Mouse (Mus musculus) CH12.LX (cell line): ENCODE measurements around the gene Pagr1a. TPM values are rescaled to one million over a fixed set of nuclear protein-coding genes. Genes with fewer than 3 reads are reported as not detected.

Source experiments
- DNase-seq: peaks from one replicate; pipeline ENCODE4 v3.0.0-alpha.2; 2013; ENCODE audit errors: extremely low read depth
- H3K27ac ChIP-seq: 2 replicates; pipeline ENCODE4 v1.5.1; 2012; ENCODE audit warnings: low read depth, mild to moderate bottlenecking, control low read depth, moderate library complexity; ENCODE audit not compliant: insufficient read depth
- H3K27me3 ChIP-seq: replicated peaks from 2 replicates; pipeline ENCODE3; 2012; ENCODE audit warnings: inconsistent platforms
- H3K36me3 ChIP-seq, 2 experiments: replicated peaks in 1 of 2; 2 replicates each; pipeline versions ENCODE3 to v1.6.1; 2012; ENCODE audit warnings: inconsistent platforms in 1 of 2, low read length in 1 of 2, mild to moderate bottlenecking in 1 of 2, mixed read lengths in 1 of 2, moderate library complexity in 1 of 2; ENCODE audit not compliant: control insufficient read depth in 1 of 2, insufficient read depth in 1 of 2
- H3K4me1 ChIP-seq, 2 experiments: 2 replicates each; pipeline ENCODE4 v1.6.1; 2012; ENCODE audit warnings: inconsistent platforms in 1 of 2, moderate library complexity in 1 of 2; ENCODE audit not compliant: insufficient read depth in 2 of 2, control insufficient read depth in 1 of 2
- H3K4me2 ChIP-seq: 2 replicates; pipeline ENCODE4 v1.6.1; 2012; ENCODE audit warnings: low read depth, mild to moderate bottlenecking, control low read depth; ENCODE audit not compliant: poor library complexity, insufficient read depth, severe bottlenecking
- H3K4me3 ChIP-seq, 3 experiments: fragments of 150-350 bp in 1 of 3; sonication (generic) in 1 of 3; replicated peaks in 1 of 3; 2 replicates each; pipeline versions ENCODE3 to v1.5.1; 2011 to 2012; ENCODE audit warnings: low read depth in 2 of 3, low read length in 2 of 3, mild to moderate bottlenecking in 2 of 3, moderate library complexity in 2 of 3, control low read depth in 1 of 3, improper control_type of control experiment in 1 of 3, inconsistent platforms in 1 of 3, mixed read lengths in 1 of 3; ENCODE audit not compliant: poor library complexity in 1 of 3
- H3K79me2 ChIP-seq: replicated peaks from 2 replicates; pipeline ENCODE4 v1.6.1; 2012; ENCODE audit warnings: mild to moderate bottlenecking, moderate library complexity; ENCODE audit not compliant: control insufficient read depth, poor library complexity, insufficient read depth, severe bottlenecking; ENCODE audit errors: extremely low read depth
- H3K9ac ChIP-seq: 2 replicates; pipeline ENCODE4 v1.6.1; 2012; ENCODE audit warnings: low read depth, mild to moderate bottlenecking, control low read depth, moderate library complexity; ENCODE audit not compliant: insufficient read depth
- H3K9me3 ChIP-seq: replicated peaks from 2 replicates; pipeline ENCODE3; 2012; ENCODE audit warnings: low read length, inconsistent platforms, mixed read lengths
- CHD1 ChIP-seq: IDR thresholded peaks from 2 replicates; pipeline ENCODE4 v1.6.1; 2012; ENCODE audit warnings: low read depth, low read length, improper control_type of control experiment, inconsistent platforms
- CTCF ChIP-seq, 2 experiments: IDR thresholded peaks in 1 of 2; conservative IDR thresholded peaks in 1 of 2; 2 replicates each; pipeline ENCODE4 v1.5.1; 2011 to 2012; ENCODE audit warnings: low read depth in 2 of 2, low read length in 2 of 2, improper control_type of control experiment in 1 of 2, inconsistent platforms in 1 of 2, mild to moderate bottlenecking in 1 of 2, moderate library complexity in 1 of 2
- EP300 ChIP-seq: IDR thresholded peaks from 2 replicates; pipeline ENCODE4 v1.6.1; 2011; ENCODE audit warnings: low read length, improper control_type of control experiment
- HCFC1 ChIP-seq: IDR thresholded peaks from 2 replicates; pipeline ENCODE4 v1.6.1; 2012; ENCODE audit warnings: low read depth, mild to moderate bottlenecking, inconsistent platforms, low read length, improper control_type of control experiment
- JUN ChIP-seq: IDR thresholded peaks from 2 replicates; pipeline ENCODE4 v1.6.1; 2011; ENCODE audit warnings: low read depth, mild to moderate bottlenecking, low read length, improper control_type of control experiment, moderate library complexity; ENCODE audit not compliant: insufficient read depth
- JUND ChIP-seq: conservative IDR thresholded peaks from 2 replicates; pipeline ENCODE4 v1.6.1; 2011; ENCODE audit warnings: low read depth, low read length, improper control_type of control experiment
- MAFK ChIP-seq: IDR thresholded peaks from 2 replicates; pipeline ENCODE4 v1.6.1; 2011; ENCODE audit warnings: low read length, improper control_type of control experiment; ENCODE audit not compliant: insufficient replicate concordance
- NRF1 ChIP-seq: IDR thresholded peaks from 2 replicates; pipeline ENCODE4 v1.6.1; 2014; ENCODE audit warnings: low read depth, mild to moderate bottlenecking, inconsistent platforms, low read length, improper control_type of control experiment, moderate library complexity
- RAD21 ChIP-seq: IDR thresholded peaks from 2 replicates; pipeline ENCODE4 v1.6.1; 2011; ENCODE audit warnings: low read depth, mild to moderate bottlenecking, low read length, improper control_type of control experiment, moderate library complexity
- SIN3A ChIP-seq: IDR thresholded peaks from 2 replicates; pipeline ENCODE4 v1.6.1; 2012; ENCODE audit warnings: low read length, improper control_type of control experiment, inconsistent platforms
- SMC3 ChIP-seq: IDR thresholded peaks from 2 replicates; pipeline ENCODE4 v1.6.1; 2011; ENCODE audit warnings: low read depth, low read length, improper control_type of control experiment
- UBTF ChIP-seq: IDR thresholded peaks from 2 replicates; pipeline ENCODE4 v1.6.1; 2012; ENCODE audit warnings: low read depth, mild to moderate bottlenecking, inconsistent platforms, low read length, improper control_type of control experiment, moderate library complexity
- ZC3H11A ChIP-seq: IDR thresholded peaks from 2 replicates; pipeline ENCODE4 v1.6.1; 2012; ENCODE audit warnings: low read depth, mild to moderate bottlenecking, inconsistent platforms, low read length, improper control_type of control experiment
- ZKSCAN1 ChIP-seq: IDR thresholded peaks from 2 replicates; pipeline ENCODE4 v1.6.1; 2012; ENCODE audit warnings: low read depth, inconsistent platforms, low read length, improper control_type of control experiment, borderline replicate concordance
- dilution Hi-C: fragments of 300-500 bp; cut with MboI; formaldehyde crosslinking; loops from 2 replicates; pipeline ENCODE4 v1.14.3; 2020; ENCODE audit warnings: low sequenced_read_pairs; ENCODE audit not compliant: extremely low pct_unique_long_range_greater_than_20kb, extremely low pct_ligation_motif_present
- in situ Hi-C: fragments of 300-500 bp; cut with MboI; formaldehyde crosslinking; loops from 3 replicates; pipeline ENCODE4 v1.14.3; 2019; ENCODE audit warnings: low sequenced_read_pairs, low pct_ligation_motif_present, low pct_unique_long_range_greater_than_20kb, mixed read lengths
- polyA plus RNA-seq: library from polyadenylated mRNA; unstranded; fragments of >175 nt; gene quantifications from 2 replicates; pipeline ENCODE4 v1.2.1, GENCODE M21; 2012; ENCODE audit warnings: low read depth; ENCODE audit not compliant: insufficient read length
- total RNA-seq, 2 experiments: library from RNA; depleted of rRNA; stranded (reverse); fragments of 300-350 nt in 1 of 2; fragments of >200 nt in 1 of 2; gene quantifications; 2 replicates each; pipeline ENCODE4 v1.2.3; 2012 to 2014

Pagr1a gene
- total and polyA plus RNA-seq, 3 experiments, result 12.0 to 69.4 (median 60.0) TPM

GRCm38 (mm10) chr7:126999568-126999967, 17.6 kb downstream of the Pagr1a start:
- no peak overlapping the region for H3K27ac ChIP-seq
- H3K36me3 ChIP-seq, result peaks cover 49 to 77% of the 10 kb centered on the region in 2 experiments
- TF ChIP-seq ZC3H11A (no peak), ZKSCAN1 (no peak), JUN (no peak), UBTF (no peak), MAFK (no peak), JUND (no peak), HCFC1 (no peak), NRF1 (no peak), EP300 (no peak), CHD1 (no peak)
- TF ChIP-seq, all 38 proteins: peak for 0
- H3K9ac ChIP-seq, result no peak overlapping the region
- no peaks in the 10 kb centered on the region for H3K79me2 ChIP-seq
- peaks cover 9% of the 10 kb centered on the region for H3K9me3 ChIP-seq
- peaks cover 0 to 9% of the 10 kb centered on the region in 2 experiments; a peak in 2 of 4 replicates for H3K4me1 ChIP-seq
- dilution Hi-C loops, result no loop called here
- no peaks in the 10 kb centered on the region for H3K27me3 ChIP-seq
- in situ Hi-C loops, result loop anchor here (25.0 kb wide), 1 partner anchor 788 kb away; the partner anchor contains the start of genes Gm49388 and Setd1a
- no peak for DNase-seq
- H3K4me2 ChIP-seq, result no peak overlapping the region
- H3K4me3 ChIP-seq, result no peak overlapping the region

GRCm38 (mm10) chr7:126996449-126996848, 20.7 kb downstream of the Pagr1a start:
- no peak overlapping the region for H3K4me2 ChIP-seq
- H3K4me1 ChIP-seq, result 0 out of 4 replicates have a peak, but pooled peaks cover 0 to 4% of the 10 kb centered on the region in 2 experiments
- no peak overlapping the region for H3K4me3 ChIP-seq
- peaks cover 9% of the 10 kb centered on the region for H3K9me3 ChIP-seq
- H3K36me3 ChIP-seq, result peaks cover 61 to 89% of the 10 kb centered on the region in 2 experiments
- no peaks in the 10 kb centered on the region for H3K79me2 ChIP-seq
- no peaks in the 10 kb centered on the region for H3K27me3 ChIP-seq
- no peak overlapping the region for H3K9ac ChIP-seq
- in situ Hi-C loops, result loop anchor here (25.0 kb wide), 1 partner anchor 791 kb away; the partner anchor contains the start of genes Gm49388 and Setd1a
- dilution Hi-C loops, result no loop called here
- no peak for DNase-seq
- no peak for TF ChIP-seq SIN3A
- peak in 1 of 2 experiments; percentile 46; a peak in 2 of 4 replicates for TF ChIP-seq CTCF (conservative IDR thresholded peaks at IDR 0.05 in 1 of 2, IDR thresholded peaks at IDR 0.05 in 1 of 2; ENCODE audit: low read depth in 2 of 2, low read length in 2 of 2)
- peak; percentile 30 for TF ChIP-seq SMC3
- no peak for TF ChIP-seq JUND
- peak; percentile 6 for TF ChIP-seq RAD21
- H3K27ac ChIP-seq, result no peak overlapping the region
